Mouse (Mus musculus): ENCODE data around the gene Plbd2. TPM values are rescaled to one million over a fixed set of nuclear protein-coding genes. Genes with fewer than 3 reads are reported as not detected.
A peak's percentile ranks its signal among the peaks of the same experiment; 100 is the strongest.
"Not testable (repeated sequence)": the region's sequence is repeated elsewhere in the genome, so short reads cannot be mapped to it uniquely, and the experiment has no call there.

Gene Plbd2
- polyA plus RNA-seq, 1 experiment, result 75.3 TPM

DNA sequence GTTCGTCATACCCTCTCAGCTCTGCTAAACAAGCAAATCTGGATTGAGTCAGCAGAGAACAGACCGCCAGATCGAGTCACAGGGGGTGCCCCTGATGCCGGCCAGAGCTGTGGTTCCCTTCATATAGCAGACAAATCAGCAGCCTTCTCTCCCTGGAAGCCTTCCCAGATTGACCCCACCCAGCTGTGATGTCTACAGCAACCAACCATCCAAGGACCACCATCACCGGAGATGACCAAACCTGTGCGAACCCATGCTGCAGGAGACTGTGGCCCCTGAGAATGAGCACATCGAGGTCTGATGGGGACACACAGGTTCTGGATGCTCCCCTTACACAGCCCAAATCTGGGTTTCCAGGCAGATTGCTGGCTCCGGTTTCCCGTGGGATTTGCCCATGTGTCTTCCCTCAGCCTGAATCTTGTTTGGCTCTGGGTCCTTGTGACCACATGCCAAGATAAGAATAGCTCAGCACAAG lies 1.2 kb downstream of the Plbd2 start:
- no peaks in the 10 kb centered on the region for H3K36me3 ChIP-seq (ENCODE audit: control insufficient read depth, insufficient read depth)
- H3K27me3 ChIP-seq (ENCODE audit: control insufficient read depth, insufficient read depth, insufficient read length), result no peaks in the 10 kb centered on the region
- H3ac ChIP-seq (ENCODE audit: control insufficient read depth, insufficient read length), result peak overlapping the region; percentile 86
- peaks cover 19% of the 10 kb centered on the region for H3K79me2 ChIP-seq (ENCODE audit: control insufficient read depth, insufficient read depth)
- no peak for TF ChIP-seq POLR2A (IDR thresholded peaks at IDR 0.05; ENCODE audit: insufficient read length, low read depth)
- peak overlapping the region; percentile 47 for H3K4me3 ChIP-seq
- peak overlapping the region; percentile 93 for H3K4me2 ChIP-seq (ENCODE audit: low read depth)

- H3K4me2 ChIP-seq (ENCODE audit: low read depth); H3K4me3 ChIP-seq; H3ac ChIP-seq (ENCODE audit: control insufficient read depth, insufficient read length); H3K27me3 ChIP-seq (ENCODE audit: control insufficient read depth, insufficient read depth, insufficient read length); H3K36me3 ChIP-seq (ENCODE audit: control insufficient read depth, insufficient read depth): not testable (repeated sequence)
- H3K79me2 ChIP-seq (ENCODE audit: control insufficient read depth, insufficient read depth), result peaks cover 19% of the 10 kb centered on the region
These were observed 2.8 kb downstream of the Plbd2 start for GRCm38 (mm10) chr5:120500609-120501008.

- Histone ChIP-seq H3K27me3 (ENCODE audit: control insufficient read depth, insufficient read depth, insufficient read length) (no peaks in the 10 kb centered on the region), H3K79me2 (ENCODE audit: control insufficient read depth, insufficient read depth) (peaks cover 19% of the 10 kb centered on the region), H3K4me2 (ENCODE audit: low read depth) (no peak overlapping the region), H3ac (ENCODE audit: control insufficient read depth, insufficient read length) (no peak overlapping the region), H3K4me3 (no peak overlapping the region), H3K36me3 (ENCODE audit: control insufficient read depth, insufficient read depth) (no peaks in the 10 kb centered on the region)
- TF ChIP-seq E2F4 (IDR thresholded peaks at IDR 0.05; ENCODE audit: insufficient read depth) (no peak), MYOD1 (IDR thresholded peaks at IDR 0.05; ENCODE audit: control insufficient read depth in 1 of 3, insufficient read length in 2 of 3, low read depth in 2 of 3) (no peak), TCF3 (IDR thresholded peaks at IDR 0.05; ENCODE audit: insufficient read length, low read depth) (no peak), SRF (IDR thresholded peaks at IDR 0.05; ENCODE audit: control insufficient read depth, insufficient read length, low read depth) (no peak), MAX (IDR thresholded peaks at IDR 0.05; ENCODE audit: low read depth) (no peak), TCF12 (IDR thresholded peaks at IDR 0.05; ENCODE audit: insufficient read depth, poor library complexity, severe bottlenecking) (no peak), POLR2AphosphoS2 (IDR thresholded peaks at IDR 0.05; ENCODE audit: insufficient read length, low read depth) (no peak), MYOG (IDR thresholded peaks at IDR 0.05; ENCODE audit: control insufficient read depth in 1 of 3, insufficient read depth in 1 of 3, insufficient read length in 2 of 3, low read depth in 2 of 3) (no peak), CEBPB (IDR thresholded peaks at IDR 0.05; ENCODE audit: insufficient read depth, poor library complexity, severe bottlenecking) (no peak), POLR2A (IDR thresholded peaks at IDR 0.05; ENCODE audit: insufficient read length, low read depth) (no peak), USF1 (IDR thresholded peaks at IDR 0.05; ENCODE audit: low read depth) (no peak), REST (IDR thresholded peaks at IDR 0.05; ENCODE audit: insufficient read depth, insufficient read length) (no peak)
These were observed 4.2 kb downstream of the Plbd2 start for GRCm38 (mm10) chr5:120499202-120499601.

DNA sequence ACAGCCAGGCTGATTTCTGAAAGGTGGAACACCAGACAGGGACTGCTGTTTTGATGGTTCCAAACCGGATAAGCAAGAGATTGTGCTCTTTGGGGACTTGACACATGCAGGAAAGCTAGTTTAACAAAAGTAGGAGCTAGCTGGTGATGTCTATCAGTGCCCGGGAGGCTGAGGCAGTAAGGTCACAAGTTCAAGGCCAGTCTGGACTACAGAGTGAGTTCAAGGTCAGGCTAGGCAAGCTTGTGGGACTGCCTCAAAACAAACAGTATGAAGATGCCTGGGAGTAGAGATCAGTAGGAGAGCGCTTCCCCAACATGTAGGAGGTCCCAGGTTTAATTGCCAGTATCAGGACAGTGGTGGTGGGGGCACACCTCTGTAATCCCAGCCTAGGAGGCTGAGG lies 6.4 kb downstream of the Plbd2 start:
- no peak for TF ChIP-seq TCF3 (IDR thresholded peaks at IDR 0.05; ENCODE audit: insufficient read length, low read depth)
- TF ChIP-seq MYOG (IDR thresholded peaks at IDR 0.05; ENCODE audit: control insufficient read depth in 1 of 3, insufficient read depth in 1 of 3, insufficient read length in 2 of 3, low read depth in 2 of 3), result no peak
- no peak for TF ChIP-seq MAX (IDR thresholded peaks at IDR 0.05; ENCODE audit: low read depth)
- TF ChIP-seq POLR2A (IDR thresholded peaks at IDR 0.05; ENCODE audit: insufficient read length, low read depth), result no peak
- TF ChIP-seq MYOD1 (IDR thresholded peaks at IDR 0.05; ENCODE audit: control insufficient read depth in 1 of 3, insufficient read length in 2 of 3, low read depth in 2 of 3), result no peak
- no peak for TF ChIP-seq USF1 (IDR thresholded peaks at IDR 0.05; ENCODE audit: low read depth)
- no peak for TF ChIP-seq SRF (IDR thresholded peaks at IDR 0.05; ENCODE audit: control insufficient read depth, insufficient read length, low read depth)
- no peak for TF ChIP-seq REST (IDR thresholded peaks at IDR 0.05; ENCODE audit: insufficient read depth, insufficient read length)
- TF ChIP-seq TCF12 (IDR thresholded peaks at IDR 0.05; ENCODE audit: insufficient read depth, poor library complexity, severe bottlenecking), result no peak
- TF ChIP-seq CEBPB (IDR thresholded peaks at IDR 0.05; ENCODE audit: insufficient read depth, poor library complexity, severe bottlenecking), result no peak
- no peak for TF ChIP-seq E2F4 (IDR thresholded peaks at IDR 0.05; ENCODE audit: insufficient read depth)
- TF ChIP-seq POLR2AphosphoS2 (IDR thresholded peaks at IDR 0.05; ENCODE audit: insufficient read length, low read depth), result no peak
- Histone ChIP-seq H3ac (ENCODE audit: control insufficient read depth, insufficient read length) (no peak overlapping the region), H3K4me3 (no peak overlapping the region), H3K36me3 (ENCODE audit: control insufficient read depth, insufficient read depth) (no peaks in the 10 kb centered on the region), H3K4me2 (ENCODE audit: low read depth) (no peak overlapping the region), H3K27me3 (ENCODE audit: control insufficient read depth, insufficient read depth, insufficient read length) (no peaks in the 10 kb centered on the region), H3K79me2 (ENCODE audit: control insufficient read depth, insufficient read depth) (peaks cover 19% of the 10 kb centered on the region)

DNA sequence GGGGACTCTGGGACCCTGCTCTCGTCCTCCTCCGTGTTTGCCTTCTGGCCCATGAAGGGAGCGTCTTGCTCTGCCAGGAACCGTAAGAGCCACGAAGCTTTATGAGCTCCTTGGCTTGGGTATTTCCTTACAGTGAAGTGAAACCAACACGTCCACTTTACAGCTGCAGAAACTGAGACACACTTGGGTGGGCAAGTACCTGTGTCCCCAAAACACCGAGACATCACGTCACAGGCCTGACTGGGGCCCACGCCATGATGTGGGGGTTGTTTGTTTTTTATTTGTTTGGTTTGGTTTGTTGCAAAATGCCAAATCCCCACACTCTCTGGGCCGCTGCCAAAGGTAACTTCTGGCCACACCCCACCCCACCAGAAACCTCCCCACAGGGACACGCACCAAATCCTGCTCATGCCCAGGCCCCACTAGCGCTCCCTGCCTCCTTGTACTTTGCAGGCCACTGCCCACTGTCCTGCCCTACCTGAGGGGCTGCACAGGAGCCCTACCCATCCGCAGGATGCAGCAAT lies 7.7 kb downstream of the Plbd2 start:
- Histone ChIP-seq H3K4me2 (ENCODE audit: low read depth) (no peak overlapping the region), H3K27me3 (ENCODE audit: control insufficient read depth, insufficient read depth, insufficient read length) (no peaks in the 10 kb centered on the region), H3ac (ENCODE audit: control insufficient read depth, insufficient read length) (no peak overlapping the region), H3K4me3 (no peak overlapping the region), H3K36me3 (ENCODE audit: control insufficient read depth, insufficient read depth) (no peaks in the 10 kb centered on the region), H3K79me2 (ENCODE audit: control insufficient read depth, insufficient read depth) (peaks cover 14% of the 10 kb centered on the region)
- TF ChIP-seq MYOD1 (IDR thresholded peaks at IDR 0.05; ENCODE audit: control insufficient read depth in 1 of 3, insufficient read length in 2 of 3, low read depth in 2 of 3), result no peak
- TF ChIP-seq USF1 (IDR thresholded peaks at IDR 0.05; ENCODE audit: low read depth), result no peak
- TF ChIP-seq TCF12 (IDR thresholded peaks at IDR 0.05; ENCODE audit: insufficient read depth, poor library complexity, severe bottlenecking), result no peak
- TF ChIP-seq MAX (IDR thresholded peaks at IDR 0.05; ENCODE audit: low read depth), result no peak
- no peak for TF ChIP-seq POLR2AphosphoS2 (IDR thresholded peaks at IDR 0.05; ENCODE audit: insufficient read length, low read depth)
- TF ChIP-seq SRF (IDR thresholded peaks at IDR 0.05; ENCODE audit: control insufficient read depth, insufficient read length, low read depth), result no peak
- no peak for TF ChIP-seq CEBPB (IDR thresholded peaks at IDR 0.05; ENCODE audit: insufficient read depth, poor library complexity, severe bottlenecking)
- no peak for TF ChIP-seq POLR2A (IDR thresholded peaks at IDR 0.05; ENCODE audit: insufficient read length, low read depth)
